Mouse (Mus musculus) forebrain, embryonic 13.5 days (tissue): ENCODE measurements at regions not wholly inside any gene's neighbourhood (a gene's known extent, or its start where the extent isn't known, plus 50 kb on each side); places are given as distances from the start of the nearest gene placed in this dataset.

Source experiments
- ATAC-seq: fragments of 200-750 bp; cut with Nextera tagmentation; 2 replicates; pipeline ENCODE4 v1.8.0; 2017
- H3K27ac ChIP-seq: fragments of 300-500 bp; sonication (generic); 2 replicates; pipeline ENCODE4 v1.5.1; 2015; ENCODE audit warnings: inconsistent platforms, mild to moderate bottlenecking, moderate library complexity
- H3K27me3 ChIP-seq: fragments of 300-500 bp; sonication (generic); 2 replicates; pipeline ENCODE4 v1.6.1; 2015; ENCODE audit warnings: mild to moderate bottlenecking, inconsistent platforms
- H3K36me3 ChIP-seq: fragments of 300-500 bp; sonication (generic); 2 replicates; pipeline ENCODE4 v1.6.1; 2015; ENCODE audit warnings: mild to moderate bottlenecking, inconsistent platforms; ENCODE audit not compliant: poor library complexity, severe bottlenecking
- H3K4me1 ChIP-seq: fragments of 300-500 bp; sonication (generic); 2 replicates; pipeline ENCODE4 v1.6.1; 2015; ENCODE audit warnings: inconsistent platforms
- H3K4me2 ChIP-seq: fragments of 300-500 bp; sonication (generic); 2 replicates; pipeline ENCODE4 v1.6.1; 2015; ENCODE audit warnings: inconsistent platforms, mild to moderate bottlenecking, moderate library complexity
- H3K4me3 ChIP-seq: fragments of 300-500 bp; sonication (generic); 2 replicates; pipeline ENCODE4 v1.5.1; 2015; ENCODE audit warnings: mild to moderate bottlenecking, inconsistent platforms
- H3K9ac ChIP-seq: fragments of 300-500 bp; sonication (generic); 2 replicates; pipeline ENCODE4 v1.6.1; 2015; ENCODE audit warnings: mild to moderate bottlenecking, inconsistent platforms
- H3K9me3 ChIP-seq: fragments of 300-500 bp; sonication (generic); replicated peaks from 2 replicates; pipeline ENCODE4 v1.6.1; 2016; ENCODE audit warnings: inconsistent platforms
- WGBS: fragments of 180-500 bp; shearing (Covaris S2); methylation state at CpG from one replicate; pipeline ENCODE4 v1.1.7; 2015; 5-methylcytosine and 5-hydroxymethylcytosine counted together

GRCm38 (mm10) chr13:90252981-90253380, 163.6 kb upstream of the Xrcc4 start:
- Histone ChIP-seq H3K27me3 (no peaks in the 10 kb centered on the region), H3K27ac (no peak overlapping the region), H3K4me1 (no peaks in the 10 kb centered on the region), H3K4me3 (no peak overlapping the region), H3K4me2 (no peak overlapping the region), H3K9me3 (no peaks in the 10 kb centered on the region), H3K36me3 (no peaks in the 10 kb centered on the region), H3K9ac (no peak overlapping the region)
- 38% methylated on average over 1 of the region's 1 CpGs for WGBS
- ATAC-seq, result no peak

GRCm38 (mm10) chr13:90245997-90246765, 156.8 kb upstream of the Xrcc4 start:
- Histone ChIP-seq H3K4me1 (no peaks in the 10 kb centered on the region), H3K27me3 (no peaks in the 10 kb centered on the region), H3K4me2 (no peak overlapping the region), H3K4me3 (no peak overlapping the region), H3K36me3 (no peaks in the 10 kb centered on the region), H3K9ac (no peak overlapping the region), H3K27ac (no peak overlapping the region), H3K9me3 (peaks cover 4% of the 10 kb centered on the region; the same call in 1 of the 2 replicates)
- WGBS, result 71% methylated on average over 6 of the region's 6 CpGs
- ATAC-seq, result no peak

GRCm38 (mm10) chr13:90238331-90238730, 148.9 kb upstream of the Xrcc4 start:
- H3K4me1 ChIP-seq, result no peaks in the 10 kb centered on the region
- no peaks in the 10 kb centered on the region for H3K36me3 ChIP-seq
- 68% methylated on average over 4 of the region's 4 CpGs for WGBS
- H3K27ac ChIP-seq, result no peak overlapping the region
- no peaks in the 10 kb centered on the region for H3K27me3 ChIP-seq
- no peak for ATAC-seq
- H3K9ac ChIP-seq, result no peak overlapping the region
- no peaks in the 10 kb centered on the region; the same call in 1 of the 2 replicates for H3K9me3 ChIP-seq
- H3K4me3 ChIP-seq, result no peak overlapping the region
- H3K4me2 ChIP-seq, result no peak overlapping the region

GRCm38 (mm10) chr13:90233986-90234385, 144.6 kb upstream of the Xrcc4 start:
- Histone ChIP-seq H3K27me3 (no peaks in the 10 kb centered on the region), H3K27ac (no peak overlapping the region), H3K4me1 (no peaks in the 10 kb centered on the region), H3K9me3 (no peaks in the 10 kb centered on the region), H3K4me2 (no peak overlapping the region), H3K9ac (no peak overlapping the region), H3K36me3 (no peaks in the 10 kb centered on the region), H3K4me3 (no peak overlapping the region)
- no peak for ATAC-seq
- WGBS, result 86% methylated on average over 1 of the region's 1 CpGs

- H3K9ac ChIP-seq, result no peak overlapping the region
- no peak for ATAC-seq
- no peak overlapping the region for H3K4me2 ChIP-seq
- no peaks in the 10 kb centered on the region for H3K36me3 ChIP-seq
- no peak overlapping the region for H3K4me3 ChIP-seq
- no peaks in the 10 kb centered on the region for H3K4me1 ChIP-seq
- H3K27me3 ChIP-seq, result no peaks in the 10 kb centered on the region
- no peaks in the 10 kb centered on the region for H3K9me3 ChIP-seq
- no peak overlapping the region for H3K27ac ChIP-seq
- 84% methylated on average over 3 of the region's 3 CpGs for WGBS
Measured at GRCm38 (mm10) chr13:90233561-90233960, 144.2 kb upstream of the Xrcc4 start.

GRCm38 (mm10) chr13:90229106-90229505, 139.7 kb upstream of the Xrcc4 start:
- Histone ChIP-seq H3K4me3 (no peak overlapping the region), H3K9ac (no peak overlapping the region), H3K4me1 (no peaks in the 10 kb centered on the region), H3K9me3 (no peaks in the 10 kb centered on the region), H3K27me3 (no peaks in the 10 kb centered on the region), H3K27ac (no peak overlapping the region), H3K36me3 (no peaks in the 10 kb centered on the region), H3K4me2 (no peak overlapping the region)
- ATAC-seq, result no peak
- WGBS, result 97% methylated on average over 2 of the region's 2 CpGs

GRCm38 (mm10) chr13:90226212-90226611, 136.8 kb upstream of the Xrcc4 start:
- Histone ChIP-seq H3K4me1 (no peaks in the 10 kb centered on the region), H3K4me3 (no peak overlapping the region), H3K4me2 (no peak overlapping the region), H3K36me3 (no peaks in the 10 kb centered on the region), H3K27me3 (no peaks in the 10 kb centered on the region), H3K9me3 (no peaks in the 10 kb centered on the region), H3K27ac (no peak overlapping the region), H3K9ac (no peak overlapping the region)
- 37% methylated on average over 2 of the region's 2 CpGs for WGBS
- ATAC-seq, result no peak

GRCm38 (mm10) chr13:90212390-90212789, 123.0 kb upstream of the Xrcc4 start:
- Histone ChIP-seq H3K9ac (no peak overlapping the region), H3K27me3 (no peaks in the 10 kb centered on the region), H3K4me1 (no peaks in the 10 kb centered on the region), H3K9me3 (no peaks in the 10 kb centered on the region), H3K27ac (no peak overlapping the region), H3K36me3 (no peaks in the 10 kb centered on the region), H3K4me3 (no peak overlapping the region), H3K4me2 (no peak overlapping the region)
- no peak for ATAC-seq

GRCm38 (mm10) chr13:90207875-90208274, 118.5 kb upstream of the Xrcc4 start:
- Histone ChIP-seq H3K4me2 (no peak overlapping the region), H3K4me1 (no peaks in the 10 kb centered on the region), H3K9me3 (no peaks in the 10 kb centered on the region), H3K27ac (no peak overlapping the region), H3K36me3 (no peaks in the 10 kb centered on the region), H3K4me3 (no peak overlapping the region), H3K9ac (no peak overlapping the region), H3K27me3 (no peaks in the 10 kb centered on the region)
- no peak for ATAC-seq
